Mouse (Mus musculus): ENCODE results near the gene Rasa3. TPM values are rescaled to one million over a fixed set of nuclear protein-coding genes. Genes with fewer than 3 reads are reported as not detected.

Rasa3 gene
- total RNA-seq, 4 experiments from 2014 or later = 5.0 to 6.9 (median 6.2) TPM

DNA sequence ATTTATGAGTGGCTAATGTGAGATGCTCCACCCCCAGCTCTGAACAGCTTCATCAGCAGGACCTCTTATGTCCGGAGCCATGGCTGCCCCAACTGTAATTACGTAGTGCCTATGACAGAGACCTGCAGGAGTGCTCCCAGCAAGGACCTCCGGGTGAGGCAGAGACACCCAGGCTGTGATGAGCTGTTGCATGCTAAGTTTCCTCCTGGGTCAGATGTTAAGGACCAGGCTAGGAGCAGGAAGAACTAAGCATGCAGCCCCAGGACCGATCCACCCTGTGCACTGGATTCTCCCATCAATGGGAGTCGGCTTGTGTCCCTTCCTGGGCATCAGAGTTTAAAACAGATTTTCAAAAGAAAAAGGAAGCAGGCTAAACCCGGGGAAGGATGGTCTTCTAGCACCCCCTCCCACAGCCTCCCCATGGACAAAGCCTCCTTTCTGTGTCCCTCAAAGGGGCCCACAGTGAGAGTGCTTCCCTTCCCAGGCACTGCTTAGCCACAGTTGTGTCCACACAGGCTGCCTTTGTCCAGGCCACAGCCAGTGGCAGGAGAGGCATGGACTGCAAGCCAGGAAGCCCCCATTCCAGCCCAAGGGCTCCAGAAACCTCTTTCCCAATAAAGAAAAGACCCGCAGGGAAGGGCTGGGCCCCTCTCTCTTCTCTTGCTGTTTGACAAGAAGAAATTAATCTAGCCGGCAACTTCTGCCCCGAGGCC is 54.2 kb downstream of the Rasa3 start:
- no peak for DNase-seq (ENCODE audit: low spot score in 2 of 2)

DNA sequence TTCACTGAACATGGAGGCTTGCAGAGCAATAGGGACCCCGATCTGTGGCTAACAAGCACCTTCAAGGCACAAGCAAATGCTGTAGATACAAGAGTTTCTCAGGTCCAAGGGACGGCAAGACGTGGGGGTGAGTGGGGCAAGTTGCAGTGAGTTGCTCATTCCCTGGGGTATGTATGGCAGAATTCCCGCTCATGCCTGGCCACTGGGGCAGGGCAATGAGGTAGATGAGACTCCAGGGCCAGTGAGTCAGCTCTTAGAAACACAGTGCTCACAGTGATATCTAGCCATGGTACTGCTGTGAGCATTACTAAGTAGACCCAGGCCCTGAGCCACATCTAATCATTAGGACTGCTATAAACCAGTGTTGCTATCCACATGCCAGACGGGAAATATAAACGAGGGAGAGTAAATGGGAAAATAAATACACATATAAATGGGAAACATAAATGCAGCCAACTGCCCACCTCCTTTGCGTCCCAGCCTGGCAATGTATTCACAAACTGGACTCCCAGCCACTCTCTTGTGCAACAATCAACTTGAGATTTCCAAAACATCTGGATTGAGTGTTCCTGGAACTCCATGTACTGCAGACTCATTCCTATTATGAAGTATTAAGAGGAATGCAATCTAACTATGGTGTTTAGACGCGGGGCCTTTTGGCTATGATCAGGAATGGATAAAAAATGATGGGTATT is 57.0 kb downstream of the Rasa3 start:
- no peak for DNase-seq (ENCODE audit: low spot score in 2 of 2)

DNA sequence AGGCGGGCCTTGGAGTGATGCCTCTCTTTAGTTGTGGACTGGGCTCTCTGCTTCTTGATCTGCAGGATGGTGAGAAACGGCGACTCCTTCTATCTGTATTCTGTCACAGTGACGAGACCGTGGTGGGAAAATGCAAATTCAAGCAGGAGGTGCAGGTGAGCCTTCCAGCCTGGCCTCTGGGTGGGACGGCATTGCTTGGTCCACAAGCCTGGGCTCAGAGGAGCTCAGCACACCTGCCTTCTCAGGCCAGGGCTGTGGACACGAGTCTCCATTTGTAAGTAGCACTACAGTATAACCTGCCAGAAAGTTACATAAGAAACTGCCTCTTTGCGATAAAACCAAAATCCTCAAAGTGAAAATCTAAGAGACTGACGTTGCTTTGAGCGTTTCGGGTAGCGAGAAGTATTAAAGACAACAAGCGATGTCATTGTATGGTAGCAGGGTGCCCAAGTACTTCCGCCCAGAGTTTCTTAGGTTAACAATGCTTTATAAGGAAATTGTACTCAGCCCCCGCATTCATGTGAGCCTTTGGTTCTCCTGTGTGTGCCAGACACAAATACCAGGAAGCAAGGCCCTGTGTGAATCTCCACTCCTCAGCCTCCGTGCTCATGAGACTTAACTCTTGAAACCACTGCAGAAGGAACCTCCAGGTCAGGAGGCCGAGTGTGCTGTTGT is 60.4 kb downstream of the Rasa3 start:
- no peak for DNase-seq (ENCODE audit: low spot score in 2 of 2)

- DNase-seq (ENCODE audit: low spot score in 2 of 2) = no peak
Observed at GRCm38 (mm10) chr8:13614924-13615391, 62.4 kb downstream of the Rasa3 start.

DNA sequence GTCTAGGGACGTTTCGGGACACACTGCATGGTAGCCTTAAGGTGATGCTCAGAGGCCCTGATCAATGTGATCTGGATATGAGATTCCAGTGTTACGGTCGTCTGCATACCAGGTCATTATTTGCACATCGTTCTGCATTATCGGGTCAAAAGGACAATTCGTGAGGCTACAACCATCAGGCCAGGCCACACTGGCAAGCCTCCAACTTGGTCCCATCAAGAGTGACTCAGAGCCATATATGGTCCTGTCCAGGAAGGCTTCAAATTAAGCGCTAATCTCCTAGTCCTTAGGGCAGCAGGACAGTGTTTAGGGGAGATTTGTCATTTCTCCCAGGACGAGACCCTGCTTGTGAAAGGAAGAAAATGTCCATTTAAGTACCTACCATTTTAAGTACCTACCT is 63.3 kb downstream of the Rasa3 start:
- DNase-seq (ENCODE audit: low spot score in 2 of 2) = no peak

GRCm38 (mm10) chr8:13611702-13612101 is 65.7 kb downstream of the Rasa3 start:
- DNase-seq (ENCODE audit: low spot score in 2 of 2) = no peak

DNA sequence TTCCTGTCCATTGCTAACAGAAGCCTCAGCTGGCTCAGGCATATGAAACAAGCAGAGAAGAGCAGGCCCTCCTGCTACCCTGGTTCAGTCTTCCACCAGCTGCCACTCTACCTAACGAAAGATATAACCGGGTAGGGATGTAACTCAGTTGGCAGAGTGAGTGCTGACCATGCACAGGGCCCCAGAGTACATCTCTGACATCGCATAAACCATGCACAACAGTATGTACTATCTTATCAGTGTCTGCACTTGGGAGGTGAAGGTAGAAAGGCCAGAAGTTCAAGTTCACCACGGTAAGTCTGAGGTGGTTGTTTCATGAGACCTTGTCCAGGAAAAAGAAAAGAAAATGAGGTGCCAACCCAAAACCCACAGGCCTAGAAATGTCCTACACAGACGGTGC is 67.4 kb downstream of the Rasa3 start:
- no peak for DNase-seq (ENCODE audit: low spot score in 2 of 2)

DNA sequence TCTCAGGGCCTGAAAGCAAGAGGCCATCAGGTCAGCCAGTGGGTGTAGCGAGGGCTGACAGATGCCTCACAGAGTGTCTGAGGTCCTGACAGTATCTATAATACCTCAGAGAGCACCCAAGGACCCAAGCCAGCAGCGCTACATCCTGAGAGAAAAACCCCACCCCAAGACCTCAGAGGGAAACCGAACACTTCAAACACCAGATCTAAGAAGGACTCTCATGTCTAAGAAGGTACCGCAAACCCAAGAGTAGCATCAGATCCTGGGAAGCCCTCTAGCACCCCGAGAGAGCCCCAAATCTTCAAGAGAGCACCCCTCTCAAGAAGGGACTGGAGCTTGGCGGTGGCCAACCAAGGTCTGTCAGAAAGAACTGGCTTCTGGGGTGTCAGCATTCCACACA is 68.5 kb downstream of the Rasa3 start:
- DNase-seq (ENCODE audit: low spot score in 2 of 2) = no peak

GRCm38 (mm10) chr8:13605920-13606480 is 71.4 kb downstream of the Rasa3 start:
- no peak for DNase-seq (ENCODE audit: low spot score in 2 of 2)

- peak in 1 of 2 experiments; percentile 27 for DNase-seq (ENCODE audit: low spot score in 2 of 2)
Observed at GRCm38 (mm10) chr8:13602621-13603020, 74.8 kb downstream of the Rasa3 start.

GRCm38 (mm10) chr8:13601166-13601565 is 76.2 kb downstream of the Rasa3 start:
- DNase-seq (ENCODE audit: low spot score in 2 of 2) = no peak

DNA sequence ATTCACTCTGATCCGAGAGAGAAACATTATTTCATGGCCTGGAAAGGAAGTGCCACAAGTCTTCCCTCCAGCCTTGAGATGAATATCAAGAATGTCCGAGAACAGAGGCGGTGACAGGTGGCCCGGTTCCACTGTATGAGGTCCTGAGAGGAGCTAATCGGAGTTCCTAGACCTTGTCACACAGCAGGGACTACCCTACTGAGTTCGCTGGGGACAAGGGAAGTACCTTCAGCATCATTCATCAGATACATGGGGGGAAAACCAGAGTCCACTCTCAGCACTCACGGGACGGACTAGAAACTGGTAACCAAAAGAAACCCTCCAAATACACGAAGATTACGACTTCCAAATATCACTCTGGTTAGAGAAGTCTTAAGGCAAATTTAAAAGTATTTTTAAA is 76.7 kb downstream of the Rasa3 start:
- no peak for DNase-seq (ENCODE audit: low spot score in 2 of 2)

- no peak for DNase-seq (ENCODE audit: low spot score in 2 of 2)
Observed at GRCm38 (mm10) chr8:13600204-13600603, 77.2 kb downstream of the Rasa3 start.

- no peak for DNase-seq (ENCODE audit: low spot score in 2 of 2)
Observed at GRCm38 (mm10) chr8:13597777-13598176, 79.6 kb downstream of the Rasa3 start.

- no peak for DNase-seq (ENCODE audit: low spot score in 2 of 2)
Observed at GRCm38 (mm10) chr8:13595861-13596260, 81.5 kb downstream of the Rasa3 start.

- DNase-seq (ENCODE audit: low spot score in 2 of 2) = peak; percentile 21 to 23
Observed at GRCm38 (mm10) chr8:13594884-13595323, 82.5 kb downstream of the Rasa3 start.

DNA sequence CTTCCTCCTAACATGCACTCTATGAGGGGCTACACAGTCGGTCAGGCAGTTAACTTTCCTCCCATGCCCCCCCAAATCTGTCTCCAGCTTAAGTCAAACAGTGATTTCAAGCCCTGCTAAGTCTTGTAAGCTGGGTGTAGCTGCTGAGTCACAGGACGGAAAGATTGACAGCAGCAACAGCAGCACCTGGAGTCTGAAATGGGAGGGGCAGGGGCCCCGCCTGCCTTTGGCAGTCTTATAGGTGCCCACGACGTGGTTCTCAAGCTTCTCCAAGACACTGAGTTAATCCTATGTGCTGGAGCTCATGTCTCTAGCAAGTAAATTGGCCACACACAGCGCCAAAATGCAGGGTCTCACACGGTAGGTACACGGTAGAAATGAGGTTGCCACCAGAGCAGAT is 84.1 kb downstream of the Rasa3 start:
- DNase-seq (ENCODE audit: low spot score in 2 of 2) = no peak

- no peak for DNase-seq (ENCODE audit: low spot score in 2 of 2)
Observed at GRCm38 (mm10) chr8:13591246-13591645, 86.2 kb downstream of the Rasa3 start.

- DNase-seq (ENCODE audit: low spot score in 2 of 2) = no peak
Observed at GRCm38 (mm10) chr8:13589071-13589470, 88.3 kb downstream of the Rasa3 start.

- DNase-seq (ENCODE audit: low spot score in 2 of 2) = no peak
Observed at GRCm38 (mm10) chr8:13584652-13585051, 92.8 kb downstream of the Rasa3 start.

GRCm38 (mm10) chr8:13577869-13578268 is 99.5 kb downstream of the Rasa3 start:
- no peak for DNase-seq (ENCODE audit: low spot score in 2 of 2)

DNA sequence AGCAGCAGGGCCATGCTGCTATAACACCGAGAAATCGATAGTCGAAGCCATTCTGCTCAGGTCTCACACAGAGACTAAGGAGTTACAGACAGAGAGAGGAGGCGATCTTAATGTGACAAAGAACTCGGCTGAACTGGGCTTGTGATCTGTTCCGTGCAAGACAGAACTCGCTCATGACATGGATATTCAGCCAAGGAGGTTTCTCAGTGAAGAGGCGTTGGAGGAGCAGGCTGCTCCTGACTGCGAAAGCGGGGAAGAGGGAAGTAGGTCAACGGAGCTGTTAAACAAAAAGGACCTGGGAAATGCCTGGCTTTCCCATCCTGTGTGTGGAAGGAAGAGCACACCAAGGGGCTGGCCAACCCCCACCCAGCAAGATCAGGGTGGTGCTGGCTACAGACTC is 105.4 kb downstream of the Rasa3 start:
- no peak for DNase-seq (ENCODE audit: low spot score in 2 of 2)
